Mouse (Mus musculus) gastrocnemius, adult 18-20 months (tissue): ENCODE results near the gene Oip5. TPM values are rescaled to one million over a fixed set of nuclear protein-coding genes. Genes with fewer than 3 reads are reported as not detected.
A peak's percentile ranks its signal among the peaks of the same experiment; 100 is the strongest.

Experiments
- DNase-seq: peaks from one replicate; pipeline ENCODE4 v3.0.0; 2021; ENCODE audit warnings: low spot score
- total RNA-seq, 2 experiments: library from RNA; stranded (reverse); gene quantifications; 2 replicates each; pipeline ENCODE4 v1.2.3; 2021

Oip5 gene
- total RNA-seq, 2 experiments from 2014 or later = not detected

DNA sequence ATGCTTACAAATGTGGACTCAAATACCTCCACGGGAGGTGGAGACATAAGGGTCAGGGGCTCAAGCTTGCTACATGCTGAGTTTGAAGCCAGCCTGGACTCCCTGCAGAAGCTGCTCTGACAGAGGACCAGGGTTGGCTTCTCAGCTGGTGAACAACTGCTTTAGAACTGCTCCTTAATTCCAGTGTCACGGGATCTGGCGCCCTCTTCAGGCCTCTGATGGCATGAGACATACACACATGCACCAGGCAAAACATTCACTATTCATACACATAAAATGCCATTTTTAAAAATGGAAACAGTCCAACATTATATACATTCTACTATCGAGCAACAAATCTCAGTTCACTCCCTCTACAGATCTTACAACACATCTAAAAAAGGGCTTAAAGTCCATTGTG, 30.9 kb downstream of the Oip5 start:
- DNase-seq = peak; percentile 58

DNA sequence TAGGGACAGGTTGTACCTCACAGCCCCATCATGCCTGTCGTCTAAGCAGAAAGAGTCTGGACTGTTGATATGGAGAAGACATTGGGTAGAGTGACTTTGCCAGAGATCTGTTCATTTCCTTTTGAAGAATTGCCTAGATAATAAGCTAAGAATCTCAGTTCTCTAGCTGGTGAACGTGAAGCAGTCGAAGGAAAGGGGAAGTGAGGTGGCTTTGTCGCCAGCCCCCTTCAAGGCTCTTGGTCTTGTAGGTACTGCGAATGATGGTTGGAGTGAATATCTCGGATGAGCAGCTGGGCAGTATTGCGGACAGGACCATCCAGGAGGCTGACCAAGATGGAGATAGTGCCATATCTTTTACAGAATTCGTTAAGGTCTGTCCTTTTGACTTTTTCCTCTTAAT, 34.0 kb downstream of the Oip5 start:
- DNase-seq = no peak

DNA sequence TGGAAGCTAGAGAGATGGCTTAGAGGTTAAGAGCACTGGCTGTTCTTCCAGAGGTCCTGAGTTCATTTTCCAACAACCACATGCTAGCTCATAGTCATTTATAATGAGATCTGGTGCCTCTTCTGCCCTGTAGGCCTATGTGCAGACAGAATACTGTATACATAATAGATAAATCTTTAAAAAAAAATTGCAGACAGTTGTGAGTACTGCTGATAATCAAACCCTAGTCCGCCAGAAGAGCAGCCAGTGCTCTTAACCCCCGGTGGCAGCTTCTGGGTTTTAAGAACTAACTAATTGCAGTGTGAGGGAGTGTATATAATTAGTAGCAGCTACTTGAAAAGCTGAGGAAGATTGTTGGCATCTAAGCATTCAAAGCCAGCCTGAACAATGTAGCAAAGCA, 34.8 kb downstream of the Oip5 start:
- no peak for DNase-seq

DNA sequence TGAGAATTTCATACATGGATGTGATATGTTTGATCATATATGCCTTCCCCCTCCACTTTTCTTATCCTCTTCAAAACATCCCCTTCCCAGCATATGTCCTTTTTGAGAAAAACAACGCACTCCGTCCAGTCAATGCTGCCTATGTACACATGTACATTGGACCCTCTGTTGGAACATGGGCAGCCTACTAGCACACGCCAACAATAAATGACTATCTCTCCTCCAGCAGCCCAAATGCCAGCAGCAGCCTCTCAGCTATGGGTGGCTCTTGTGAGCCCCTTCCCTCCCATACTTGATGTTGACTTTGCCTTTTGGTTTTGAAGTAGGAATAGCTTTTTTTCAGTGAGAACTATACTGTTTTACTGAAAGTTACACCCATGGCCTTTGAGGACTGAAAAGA, 36.7 kb downstream of the Oip5 start:
- no peak for DNase-seq

DNA sequence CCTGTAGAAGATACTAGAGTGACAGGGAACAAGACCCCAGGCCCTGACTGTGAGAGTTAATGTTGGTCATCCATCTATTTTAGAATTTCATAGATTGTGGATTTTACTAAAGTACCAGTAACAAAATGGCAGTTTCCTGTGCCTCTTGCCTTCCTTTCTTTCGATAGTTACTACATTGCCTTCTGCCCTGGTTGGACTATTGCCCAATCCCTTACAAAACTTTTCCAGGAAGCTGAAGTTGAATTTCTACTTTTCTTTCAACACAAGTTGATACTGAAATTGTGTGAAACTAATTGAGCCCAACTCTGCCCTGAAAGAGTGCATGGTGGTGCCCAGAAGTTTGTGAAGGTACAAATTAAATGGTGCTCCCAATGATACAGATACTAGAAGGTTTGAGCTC, 45.8 kb downstream of the Oip5 start:
- no peak for DNase-seq

DNA sequence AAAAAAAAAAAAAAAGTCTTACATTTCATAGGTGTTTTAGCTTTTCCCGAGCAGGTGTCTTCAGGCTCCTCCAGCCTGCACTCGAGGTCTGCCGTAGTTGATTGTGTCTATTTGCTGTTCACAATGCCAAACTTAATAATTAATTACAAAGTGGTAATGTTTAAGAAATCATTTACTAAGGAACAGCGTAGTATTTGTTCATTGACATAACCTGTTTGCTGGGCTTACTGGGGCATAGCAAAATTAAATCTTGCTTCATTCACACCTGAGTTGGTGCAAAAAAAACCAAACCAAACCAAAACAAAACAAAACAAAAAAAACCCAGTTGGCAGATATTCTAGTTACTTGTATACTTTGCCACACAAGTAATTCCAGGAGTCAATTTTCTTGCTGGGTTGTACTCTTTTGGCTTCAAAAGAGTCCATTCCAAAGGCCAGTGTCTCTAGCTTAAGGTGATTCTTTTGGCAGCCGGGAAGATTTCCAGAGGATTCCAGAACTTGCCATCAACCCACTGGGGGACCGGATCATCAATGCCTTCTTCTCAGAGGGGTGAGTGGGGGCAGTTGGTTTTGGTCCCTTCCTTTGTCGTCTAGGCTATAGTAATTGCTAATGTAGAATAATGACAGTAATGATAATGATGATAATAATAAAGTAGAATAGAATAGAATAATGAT, 52.0 kb downstream of the Oip5 start:
- no peak for DNase-seq

DNA sequence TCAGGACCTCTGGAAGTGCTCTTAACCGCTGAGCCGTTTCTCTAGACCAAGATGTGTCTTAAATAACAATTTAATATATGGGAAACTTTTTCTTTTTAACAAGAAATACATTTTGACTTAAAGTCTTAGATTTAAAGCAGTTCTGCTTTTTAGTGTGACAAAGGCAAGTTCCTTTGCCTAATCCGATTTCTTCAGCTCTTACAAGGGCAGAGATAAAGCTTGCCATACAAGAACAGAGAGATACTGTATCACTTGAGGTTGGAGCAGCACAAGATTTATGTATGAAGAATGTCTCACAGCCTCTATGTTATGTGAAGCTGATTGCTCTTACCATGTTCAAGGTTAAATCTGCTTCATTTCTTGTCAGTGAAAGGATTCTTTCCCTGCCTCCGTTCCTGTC, 53.0 kb downstream of the Oip5 start:
- DNase-seq = no peak

DNA sequence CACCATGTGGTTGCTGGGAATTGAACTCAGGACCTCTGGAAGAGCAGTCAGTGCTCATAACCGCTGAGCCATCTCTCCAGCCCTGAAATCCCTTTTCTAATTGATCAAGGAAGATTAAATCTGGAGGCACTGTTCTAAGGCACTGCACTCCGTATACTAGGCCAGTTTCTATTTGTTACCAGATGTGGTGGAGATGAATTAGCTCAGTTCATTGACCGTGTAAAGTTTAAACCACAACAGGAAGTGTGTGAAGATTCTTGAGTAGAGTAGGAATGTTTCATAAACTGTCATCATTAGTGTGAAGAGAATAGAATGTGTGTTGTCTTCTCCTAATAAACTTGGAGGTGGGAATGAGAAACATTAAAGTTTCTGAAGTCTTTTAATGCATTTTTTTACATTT, 56.5 kb downstream of the Oip5 start:
- DNase-seq = no peak

Other genes with a start within 250 kb of the Oip5 start
- 10 to 100 TPM; 11.2 to 12.1 TPM for gene Ino80, start 140.8 kb downstream of the Oip5 start, total RNA-seq
- 1 to 10 TPM; 1.2 to 1.9 TPM for gene Exd1, start 70.8 kb downstream of the Oip5 start, total RNA-seq
- gene Chp1, start 70.8 kb downstream of the Oip5 start, total RNA-seq = 10 to 100 TPM; 75.7 to 78.6 TPM
- under 1 TPM; 0.07 to 0.21 TPM for gene Nusap1, start 171 bp downstream of the Oip5 start, total RNA-seq
- 10 to 100 TPM; 44.9 to 46.8 TPM for gene Ndufaf1, start 44.4 kb upstream of the Oip5 start, total RNA-seq
- gene Rtf1, start 56.6 kb upstream of the Oip5 start, total RNA-seq = 10 to 100 TPM; 28.0 to 28.8 TPM
- gene Itpka, start 123.9 kb upstream of the Oip5 start, total RNA-seq = not detected
- not detected for gene Ltk, start 142.0 kb upstream of the Oip5 start, total RNA-seq
- gene Rpap1, start 169.1 kb upstream of the Oip5 start, total RNA-seq = 10 to 100 TPM; 14.6 to 16.6 TPM
- under 1 TPM; 0.27 to 0.95 TPM for gene Tyro3, start 179.3 kb upstream of the Oip5 start, total RNA-seq